Mouse (Mus musculus): ENCODE measurements around the gene Olfr1099.

Gene Olfr1099

GRCm38 (mm10) chr2:86960593-86960992 is at the start of gene Olfr1099:
Gene Olfr1099, minus strand, starts transcription at chr2:86960693.
- DNase-seq (ENCODE audit: low read depth, low spot score): no peak

- DNase-seq (ENCODE audit: low read depth, low spot score): no peak
These were observed 37.6 kb upstream of the Olfr1099 start, which contains the start of gene Olfr1102 for GRCm38 (mm10) chr2:86998098-86998497. Gene Olfr1102, plus strand, starts transcription at chr2:86998398.

GRCm38 (mm10) chr2:86991121-86991520 is 30.6 kb upstream of the Olfr1099 start, which contains the start of gene Olfr1101:
Gene Olfr1101, minus strand, starts transcription at chr2:86991221.
- no peak for DNase-seq (ENCODE audit: low read depth, low spot score)

- no peak for DNase-seq (ENCODE audit: low read depth, low spot score)
These were observed 19.4 kb upstream of the Olfr1099 start, which contains the start of gene Olfr1100 for GRCm38 (mm10) chr2:86979854-86980253. Gene Olfr1100, minus strand, starts transcription at chr2:86979954.

GRCm38 (mm10) chr2:86926557-86926956 is 33.9 kb downstream of the Olfr1099 start:
- DNase-seq (ENCODE audit: low read depth, low spot score): no peak

- no peak for DNase-seq (ENCODE audit: low read depth, low spot score)
These were observed 36.0 kb downstream of the Olfr1099 start, which contains the start of gene Olfr1098 for GRCm38 (mm10) chr2:86924445-86924844. Gene Olfr1098, minus strand, starts transcription at chr2:86924545.

- no peak for DNase-seq (ENCODE audit: low read depth, low spot score)
These were observed 54.8 kb downstream of the Olfr1099 start for GRCm38 (mm10) chr2:86905647-86906046.
